Mouse (Mus musculus): Measurements from ENCODE around the gene Rnf4.

GRCm38 (mm10) chr5:34298937-34299535 is 37.1 kb upstream of the Rnf4 start:
- TF ChIP-seq CTCF (IDR thresholded peaks at IDR 0.05; ENCODE audit: low read depth) = no peak
- TF ChIP-seq EP300 (IDR thresholded peaks at IDR 0.05; ENCODE audit: low read depth) = no peak

Measured in liver, postnatal 0 days (tissue).